Comparison of ENCODE assay signal across 11 mouse cellular contexts in genomic region chr7:98704276-98704675, GRCm38 (mm10). TPM values are rescaled to one million over a fixed set of nuclear protein-coding genes. Genes with fewer than 3 reads are reported as not detected.
A peak's percentile ranks its signal among the peaks of the same experiment; 100 is the strongest.
DNase-seq lines count a peak whose midpoint lies in the region; ATAC-seq lines count a peak whose summit lies in the region.
"Had no signal": no experiment of that assay in that cellular context is flagged by ENCODE, and none has a peak within 500 bp of the region (broad histone marks: within the 10 kb centered on the region; RNA-seq: fewer than 3 reads in every experiment).

No protein-coding gene starts in this region.

- no peak for DNase-seq in heart, adult 8-10 months (ENCODE audit: low spot score)
- DNase-seq in c-Kit-negative CD71-positive TER-119-positive erythroid progenitor cells, embryonic 14.5 days (ENCODE audit: low read depth, low spot score) = peak; percentile 6
- DNase-seq in adrenal gland, adult 8-10 months = no peak
- DNase-seq in gastrocnemius, adult 18-20 months (ENCODE audit: low spot score) = no peak
- DNase-seq in layer of hippocampus, postnatal 10 days (ENCODE audit: low spot score in 2 of 2) = no peak
- DNase-seq: cerebellum, postnatal 25 days; kidney, postnatal 25 days had no signal

- peak overlapping the region in 1 of 2 experiments; percentile 98; a peak in 2 of 4 replicates for H3K4me3 ChIP-seq in heart, embryonic 14.5 days (ENCODE audit: control insufficient read depth in 1 of 2, insufficient read depth in 1 of 2, low read depth in 1 of 2, low read length in 2 of 2)
- H3K4me3 ChIP-seq in hindbrain, embryonic 15.5 days = peak overlapping the region; percentile 76
- H3K4me3 ChIP-seq in midbrain, embryonic 12.5 days = peak overlapping the region; percentile 99

- no peak for ATAC-seq in heart, embryonic 14.5 days (ENCODE audit: insufficient number of reproducible peaks, insufficient read depth, low FRiP score, low read depth)
- no peak for ATAC-seq in hindbrain, embryonic 15.5 days (ENCODE audit: low FRiP score, low read depth)
- ATAC-seq in midbrain, embryonic 12.5 days (ENCODE audit: low FRiP score, low read depth) = no peak

- no peaks in the 10 kb centered on the region for H3K9me3 ChIP-seq in heart, embryonic 14.5 days (ENCODE audit: control insufficient read depth, low read length)
- no peaks in the 10 kb centered on the region for H3K9me3 ChIP-seq in hindbrain, embryonic 15.5 days
- no peaks in the 10 kb centered on the region for H3K9me3 ChIP-seq in midbrain, embryonic 12.5 days

- peak overlapping the region; percentile 92 for H3K4me2 ChIP-seq in heart, embryonic 14.5 days (ENCODE audit: low read length)
- H3K4me2 ChIP-seq in hindbrain, embryonic 15.5 days = peak overlapping the region; percentile 64
- peak overlapping the region; percentile 78 for H3K4me2 ChIP-seq in midbrain, embryonic 12.5 days (replicated peaks)

- H3K36me3 ChIP-seq in heart, embryonic 14.5 days (ENCODE audit: control insufficient read depth, insufficient read depth, low read length) = no peaks in the 10 kb centered on the region
- H3K36me3 ChIP-seq in hindbrain, embryonic 15.5 days = no peaks in the 10 kb centered on the region
- H3K36me3 ChIP-seq in midbrain, embryonic 12.5 days = no peaks in the 10 kb centered on the region

- H3K9ac ChIP-seq in heart, embryonic 14.5 days (ENCODE audit: low read length) = peak overlapping the region; percentile 98
- peak overlapping the region; percentile 85 for H3K9ac ChIP-seq in hindbrain, embryonic 15.5 days
- H3K9ac ChIP-seq in midbrain, embryonic 12.5 days (replicated peaks) = peak overlapping the region; percentile 96

- peaks cover 2 to 26% of the 10 kb centered on the region in 2 experiments; a peak in 3 of 4 replicates for H3K4me1 ChIP-seq in heart, embryonic 14.5 days (ENCODE audit: control insufficient read depth in 2 of 2, insufficient read depth in 2 of 2, low read length in 2 of 2)
- peaks cover 29% of the 10 kb centered on the region for H3K4me1 ChIP-seq in hindbrain, embryonic 15.5 days (replicated peaks)
- H3K4me1 ChIP-seq in midbrain, embryonic 12.5 days = peaks cover 27% of the 10 kb centered on the region

- H3K27ac ChIP-seq in heart, embryonic 14.5 days (replicated peaks in 1 of 2; ENCODE audit: control insufficient read depth in 1 of 2, insufficient read depth in 1 of 2, low read depth in 2 of 2, low read length in 2 of 2) = no peak overlapping the region
- no peak overlapping the region for H3K27ac ChIP-seq in hindbrain, embryonic 15.5 days (replicated peaks)
- H3K27ac ChIP-seq in midbrain, embryonic 12.5 days (replicated peaks) = no peak overlapping the region

- WGBS in heart, embryonic 14.5 days = 57% methylated on average over 5 of the region's 5 CpGs
- 67% methylated on average over 5 of the region's 5 CpGs for whole genome bisulfite sequencing in hindbrain, embryonic 15.5 days
- WGBS in midbrain, embryonic 12.5 days = 59% methylated on average over 5 of the region's 5 CpGs

- no peaks in the 10 kb centered on the region for H3K27me3 ChIP-seq in heart, embryonic 14.5 days (ENCODE audit: control insufficient read depth, insufficient read depth, low read length)
- H3K27me3 ChIP-seq in hindbrain, embryonic 15.5 days = no peaks in the 10 kb centered on the region
- no peaks in the 10 kb centered on the region for H3K27me3 ChIP-seq in midbrain, embryonic 12.5 days
- H3K27me3 ChIP-seq: Patski had no signal

RNA-seq across cellular contexts. Expression of gene Thap12, which starts 1.4 kb away (rescaled TPM):
- polyA plus RNA-seq in heart, embryonic 14.5 days (2014; fragmentation: Nextera tagmentation; extraction: Ambion mirVana) = 44.9 and 48.6 TPM in 2 replicates
- 10 to 100 TPM; 70.7 to 89.1 (median 82.6) TPM for total RNA-seq in heart, adult 8-10 months (2022)
- polyA plus RNA-seq in hindbrain, embryonic 15.5 days (2015; fragmentation: Nextera tagmentation; extraction: Ambion mirVana) = 45.2 and 45.9 TPM in 2 replicates
- 75.3 and 77.8 TPM in 2 replicates for polyA plus RNA-seq in midbrain, embryonic 12.5 days (2016; fragmentation: Nextera tagmentation; extraction: Ambion mirVana)
- 10 to 100 TPM; 62.2 to 74.9 (median 66.0) TPM for total RNA-seq in adrenal gland, adult 8-10 months (2022)
- 100 to 1,000 TPM; 125 to 134 TPM for total RNA-seq in gastrocnemius, adult 18-20 months (2021)
- 10 to 100 TPM; 78.8 to 81.9 TPM for total RNA-seq in layer of hippocampus, postnatal 10 days (2021)

RNA-seq across cellular contexts. Expression of gene Emsy, which starts 47.7 kb away (rescaled TPM):
- 32.7 and 34.9 TPM in 2 replicates for polyA plus RNA-seq in heart, embryonic 14.5 days (2014; fragmentation: Nextera tagmentation; extraction: Ambion mirVana)
- 10 to 100 TPM; 22.9 to 29.1 (median 25.2) TPM for total RNA-seq in heart, adult 8-10 months (2022)
- 30.6 and 33.4 TPM in 2 replicates for polyA plus RNA-seq in hindbrain, embryonic 15.5 days (2015; fragmentation: Nextera tagmentation; extraction: Ambion mirVana)
- polyA plus RNA-seq in midbrain, embryonic 12.5 days (2016; fragmentation: Nextera tagmentation; extraction: Ambion mirVana) = 41.5 and 49.3 TPM in 2 replicates
- 10 to 100 TPM; 29.7 to 43.5 (median 36.3) TPM for total RNA-seq in adrenal gland, adult 8-10 months (2022)
- total RNA-seq in gastrocnemius, adult 18-20 months (2021) = 10 to 100 TPM; 14.2 to 18.5 TPM
- total RNA-seq in layer of hippocampus, postnatal 10 days (2021) = 10 to 100 TPM; 47.8 to 55.5 TPM
